Mouse (Mus musculus) forelimb bud, embryonic 11.5 days (tissue): ENCODE data around the gene Dapk1.

Experiments used
- DNase-seq: peaks from one replicate; pipeline ENCODE4 v3.0.0-alpha.2; 2012; ENCODE audit warnings: low read depth, low spot score

The Dapk1 gene

GRCm38 (mm10) chr13:60616036-60616435 lies 14.3 kb downstream of the Dapk1 start:
- no peak for DNase-seq

GRCm38 (mm10) chr13:60618287-60618686 lies 16.5 kb downstream of the Dapk1 start:
- no peak for DNase-seq

GRCm38 (mm10) chr13:60619723-60620122 lies 18.0 kb downstream of the Dapk1 start:
- DNase-seq, result no peak

GRCm38 (mm10) chr13:60621411-60621965 lies 19.7 kb downstream of the Dapk1 start:
- DNase-seq, result no peak

- no peak for DNase-seq
Measured at GRCm38 (mm10) chr13:60625581-60625980, 23.8 kb downstream of the Dapk1 start.

DNA sequence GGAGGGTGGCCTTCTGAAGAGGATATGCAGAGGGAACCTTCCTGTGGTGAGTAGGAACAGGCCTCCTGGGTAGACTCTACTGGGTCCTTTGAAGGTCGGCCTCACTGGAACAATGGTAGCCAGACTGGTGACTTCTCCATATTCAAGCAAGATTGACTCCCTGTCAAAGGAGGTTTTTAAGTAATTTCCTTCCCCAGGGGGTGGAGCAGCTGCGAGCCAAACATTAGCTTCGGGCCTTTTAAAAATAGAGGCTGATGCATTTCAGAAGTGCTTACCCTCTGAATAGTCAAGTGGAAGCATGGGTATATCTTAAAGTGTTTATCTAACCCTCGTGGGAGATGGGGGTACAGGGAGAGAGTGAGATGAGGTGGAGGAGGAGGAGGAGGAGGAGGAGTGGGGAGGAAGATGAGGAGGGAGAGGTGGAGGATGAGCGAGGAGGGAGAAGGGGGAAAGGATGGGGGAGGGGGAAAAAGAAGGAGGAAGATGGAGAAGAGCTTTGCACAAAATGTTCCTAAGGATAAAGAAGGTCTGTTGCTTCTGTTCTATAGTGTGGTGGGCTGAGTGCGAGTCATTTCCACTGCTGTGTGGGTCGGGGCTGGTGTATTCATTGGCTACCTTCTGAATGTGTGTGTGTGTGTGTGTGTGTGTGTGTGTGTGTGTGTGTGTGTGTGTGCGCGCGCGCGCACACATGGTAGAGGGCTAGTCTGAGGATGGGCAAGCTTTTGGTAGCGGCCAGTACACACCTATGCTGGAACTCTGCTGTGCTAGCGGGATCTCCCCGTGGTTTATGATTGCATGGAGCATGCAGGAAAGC lies 26.3 kb downstream of the Dapk1 start:
- DNase-seq, result no peak

DNA sequence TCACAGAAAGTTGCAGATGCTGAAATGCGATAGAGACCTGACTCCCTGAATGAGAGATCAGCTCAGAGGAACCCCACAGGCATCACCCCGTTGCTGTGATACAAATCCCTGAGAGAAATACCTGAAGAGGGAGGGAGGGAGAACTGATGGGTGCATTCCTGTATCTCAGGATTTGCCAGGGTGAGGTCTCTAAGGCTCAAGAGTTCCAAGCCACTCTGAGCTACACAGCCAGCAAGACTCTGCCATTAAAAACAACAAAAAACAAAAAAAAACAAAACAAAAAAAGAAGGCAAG lies 26.9 kb downstream of the Dapk1 start:
- DNase-seq, result no peak

GRCm38 (mm10) chr13:60629419-60629818 lies 27.7 kb downstream of the Dapk1 start:
- no peak for DNase-seq

- DNase-seq, result peak; percentile 43
Measured at GRCm38 (mm10) chr13:60633945-60634344, 32.2 kb downstream of the Dapk1 start.

DNA sequence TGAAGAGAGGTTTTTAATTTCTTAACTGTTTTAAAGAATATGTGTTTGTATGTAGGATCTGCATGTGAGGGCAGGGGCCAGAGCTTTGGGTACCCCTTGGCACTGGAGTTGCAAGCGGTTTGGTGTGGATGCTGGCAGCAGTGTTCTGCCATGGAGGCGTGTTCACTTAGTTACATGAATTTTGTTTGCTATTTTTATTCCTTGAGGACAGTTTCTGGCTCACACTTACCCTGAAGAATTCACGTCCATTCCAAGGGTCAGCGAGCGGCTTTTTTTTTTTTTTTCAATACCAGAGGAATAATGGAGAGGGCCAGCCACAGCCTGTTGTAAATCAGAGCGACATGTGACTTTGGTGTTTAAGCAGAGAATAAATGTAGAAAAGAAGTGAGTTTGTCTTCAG lies 33.9 kb downstream of the Dapk1 start:
- DNase-seq, result no peak

GRCm38 (mm10) chr13:60639482-60640055 lies 37.8 kb downstream of the Dapk1 start:
- no peak for DNase-seq

DNA sequence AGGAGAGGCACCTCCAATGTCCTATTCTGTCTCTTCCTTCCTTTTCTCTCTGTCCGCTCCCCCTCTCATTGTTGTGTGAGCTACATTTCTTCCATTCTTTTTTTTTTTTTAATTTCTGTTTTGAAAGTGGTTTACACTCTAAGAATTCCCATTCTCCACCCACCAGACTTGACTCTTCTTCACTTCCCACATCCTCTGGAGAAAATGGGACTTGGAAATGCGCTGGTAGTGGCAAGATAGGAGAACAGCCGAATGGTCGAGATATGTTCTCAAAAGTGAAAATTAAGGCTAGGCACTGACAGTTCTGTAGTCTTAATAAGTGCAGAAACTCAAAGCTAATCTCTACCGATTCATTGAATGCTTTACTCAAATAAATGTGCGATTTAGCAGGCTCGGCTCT lies 38.7 kb downstream of the Dapk1 start:
- DNase-seq, result no peak

DNA sequence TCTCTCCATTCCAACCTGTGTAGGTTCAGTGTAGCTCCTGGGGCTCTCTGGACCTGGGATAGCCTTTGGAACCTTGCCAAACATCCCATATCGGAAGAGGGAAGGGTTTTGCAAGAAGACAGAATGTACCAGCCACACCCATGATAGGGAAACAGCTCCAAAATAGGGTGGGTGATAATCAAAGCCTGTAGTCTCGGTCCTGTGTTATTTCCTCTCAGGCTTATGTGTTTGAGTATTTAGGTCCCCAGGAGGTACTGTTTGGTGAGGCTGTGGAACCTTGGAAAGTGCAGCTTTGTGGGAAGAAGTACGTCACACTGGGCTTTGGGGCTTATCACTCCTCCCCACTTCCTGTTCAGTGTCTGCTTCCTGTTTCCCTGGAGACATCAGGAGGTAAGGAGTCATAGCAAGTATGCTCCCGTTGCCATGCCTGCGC lies 42.7 kb downstream of the Dapk1 start:
- no peak for DNase-seq

- no peak for DNase-seq
Measured at GRCm38 (mm10) chr13:60646791-60647190, 45.0 kb downstream of the Dapk1 start.

DNA sequence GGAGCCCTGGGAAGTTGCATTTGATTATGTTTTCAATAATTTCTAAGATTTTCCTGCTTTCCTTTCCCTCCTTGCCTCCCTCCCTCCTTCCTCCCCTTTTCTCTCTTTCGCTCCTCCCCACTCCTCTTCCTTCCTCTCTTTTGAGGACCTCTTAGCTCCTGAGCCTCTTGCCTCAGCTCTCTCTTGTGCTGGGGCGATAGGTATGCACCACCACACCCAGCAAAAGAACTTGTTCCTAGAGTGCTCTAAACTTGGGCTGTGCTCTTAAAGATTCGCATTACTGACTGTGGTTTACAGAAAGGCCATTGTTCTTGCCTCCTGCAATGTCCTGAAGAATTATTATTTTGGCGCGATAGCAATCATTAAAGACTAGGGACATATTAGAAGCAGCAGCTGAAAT lies 46.6 kb downstream of the Dapk1 start:
- no peak for DNase-seq

GRCm38 (mm10) chr13:60650000-60650399 lies 48.3 kb downstream of the Dapk1 start:
- no peak for DNase-seq

- DNase-seq, result no peak
Measured at GRCm38 (mm10) chr13:60654017-60654565, 52.3 kb downstream of the Dapk1 start.

DNA sequence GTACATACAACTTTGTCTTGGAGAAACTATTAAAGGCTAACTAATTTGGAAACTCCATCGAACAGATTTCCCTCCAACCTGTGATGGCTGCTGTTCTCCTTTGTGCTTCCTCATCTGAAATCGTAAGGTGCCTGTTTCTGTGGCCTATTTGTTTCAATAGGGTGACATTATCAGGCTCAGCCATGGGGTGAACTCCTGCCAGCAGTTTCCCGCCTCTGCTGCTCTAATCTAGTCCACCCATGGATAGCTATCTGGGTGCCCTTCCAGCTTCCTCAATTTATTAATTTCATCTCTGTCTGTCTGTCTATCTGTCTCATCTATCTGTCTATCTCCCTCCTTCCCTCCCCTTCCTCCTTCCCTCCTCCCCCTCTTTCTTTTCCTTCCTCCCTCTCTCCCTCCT lies 53.5 kb downstream of the Dapk1 start:
- DNase-seq, result no peak

DNA sequence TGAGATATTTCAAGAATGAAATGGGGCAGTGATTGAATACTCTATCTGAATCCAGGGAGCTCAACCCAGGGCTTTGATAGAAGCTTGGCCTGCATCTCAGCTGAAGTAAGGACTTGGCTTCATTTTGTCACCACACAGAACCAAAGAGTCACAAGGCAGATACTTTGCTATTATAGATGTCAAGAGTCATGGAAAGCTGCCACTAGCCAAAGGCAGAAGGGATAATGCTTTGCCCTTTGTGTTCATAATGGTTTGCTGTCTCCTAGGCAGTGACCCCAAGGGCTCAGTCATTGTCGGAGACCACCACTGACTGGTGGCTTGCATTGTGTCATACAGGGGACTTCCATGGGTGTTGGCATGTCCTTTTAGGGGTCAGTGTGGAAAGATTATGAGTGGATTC lies 57.9 kb downstream of the Dapk1 start:
- DNase-seq, result no peak

- no peak for DNase-seq
Measured at GRCm38 (mm10) chr13:60660056-60660455, 58.3 kb downstream of the Dapk1 start.

GRCm38 (mm10) chr13:60660711-60661261 lies 59.0 kb downstream of the Dapk1 start:
- DNase-seq, result no peak

- DNase-seq, result no peak
Measured at GRCm38 (mm10) chr13:60662493-60663177, 60.9 kb downstream of the Dapk1 start.
